Mouse (Mus musculus): Measurements from ENCODE around the gene Olfr729.

DNA sequence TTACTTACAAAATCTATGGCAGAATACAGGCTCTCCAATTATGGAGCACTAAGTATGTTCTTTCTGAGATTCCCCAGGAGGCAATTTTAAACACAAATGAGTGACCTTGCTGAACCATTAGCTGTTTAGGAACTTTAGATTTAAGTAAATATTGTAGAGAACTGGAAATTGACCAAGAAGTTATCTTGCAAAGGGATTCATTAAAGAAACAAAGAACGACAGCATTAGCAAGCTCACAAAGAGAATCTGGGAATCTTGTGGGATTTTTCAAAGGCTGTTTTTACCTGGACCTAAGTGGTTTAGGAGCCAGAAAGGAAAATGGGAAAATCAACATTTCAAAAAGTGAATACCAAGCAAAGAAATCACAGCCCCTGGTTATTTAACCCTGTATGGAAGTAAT is 35.4 kb upstream of the Olfr729 start, which contains the start of gene Olfr730:
- TF ChIP-seq CTCF (conservative IDR thresholded peaks at IDR 0.05; ENCODE audit: insufficient read depth, insufficient read length, low read depth, low read length) (no peak), POLR2A (IDR thresholded peaks at IDR 0.05; ENCODE audit: low read depth, low read length) (no peak)
